Mouse (Mus musculus) heart, embryonic 10.5 days (tissue): ENCODE data around the gene Npnt. TPM values are rescaled to one million over a fixed set of nuclear protein-coding genes. Genes with fewer than 3 reads are reported as not detected.
A peak's percentile ranks its signal among the peaks of the same experiment; 100 is the strongest.

Experiments used
- DNase-seq: peaks from one replicate; pipeline ENCODE4 v3.0.0-alpha.2; 2017; ENCODE audit warnings: low spot score
- H3K27ac ChIP-seq: fragments of 300-500 bp; sonication (generic); 2 replicates; pipeline ENCODE4 v1.5.1; 2016; ENCODE audit warnings: mild to moderate bottlenecking
- H3K27me3 ChIP-seq: fragments of 300-500 bp; sonication (generic); 2 replicates; pipeline ENCODE4 v1.6.1; 2016; ENCODE audit warnings: mild to moderate bottlenecking; ENCODE audit not compliant: poor library complexity, insufficient read depth, severe bottlenecking
- H3K36me3 ChIP-seq: fragments of 300-500 bp; sonication (generic); 2 replicates; pipeline ENCODE4 v1.6.1; 2016; ENCODE audit warnings: mild to moderate bottlenecking, moderate library complexity
- H3K4me1 ChIP-seq: fragments of 300-500 bp; sonication (generic); 2 replicates; pipeline ENCODE4 v1.6.1; 2016; ENCODE audit warnings: mild to moderate bottlenecking
- H3K4me3 ChIP-seq: fragments of 300-500 bp; sonication (generic); 2 replicates; pipeline ENCODE4 v1.5.1; 2016; ENCODE audit warnings: mild to moderate bottlenecking, moderate library complexity
- H3K9me3 ChIP-seq: fragments of 300-500 bp; sonication (generic); 2 replicates; pipeline ENCODE4 v1.6.1; 2016; ENCODE audit warnings: mild to moderate bottlenecking, moderate library complexity
- WGBS: fragments of 180-500 bp; shearing (Covaris S2); methylation state at CpG from one replicate; pipeline ENCODE4 v1.1.7; 2016; 5-methylcytosine and 5-hydroxymethylcytosine counted together
- polyA plus RNA-seq: library from polyadenylated mRNA; unstranded; fragments of >200 nt; fragmentation: Nextera tagmentation; extraction: Ambion mirVana; gene quantifications from 2 replicates; pipeline ENCODE4 v1.2.1, GENCODE M21; 2016

The Npnt gene
- 23.9 and 26.3 TPM in 2 replicates for polyA plus RNA-seq

GRCm38 (mm10) chr3:132949791-132950528 is at the start of gene Npnt:
Npnt (minus strand) TSS chr3:132950291.
- H3K4me3 ChIP-seq: peak within 1 kb of the TSS; percentile 83
- peaks cover 32% of the 10 kb centered on the region for H3K4me1 ChIP-seq
- no peak for DNase-seq
- peak within 1 kb of the TSS; percentile 88 for H3K27ac ChIP-seq
- H3K9me3 ChIP-seq: no peaks in the 10 kb centered on the region
- H3K27me3 ChIP-seq: peaks cover 10% of the 10 kb centered on the region; the same call in 1 of the 2 replicates
- 2% methylated on average over 75 of the region's 82 CpGs for WGBS
- H3K36me3 ChIP-seq: peaks cover 4% of the 10 kb centered on the region; the same call in 1 of the 2 replicates

- Histone ChIP-seq H3K4me1 (no peaks in the 10 kb centered on the region), H3K27ac (no peak overlapping the region), H3K9me3 (no peaks in the 10 kb centered on the region), H3K36me3 (peaks cover 14% of the 10 kb centered on the region), H3K27me3 (no peaks in the 10 kb centered on the region), H3K4me3 (no peak overlapping the region)
- WGBS: 90% methylated on average over 9 of the region's 9 CpGs
- no peak for DNase-seq
Observed at GRCm38 (mm10) chr3:132996299-132996698, 46.2 kb upstream of the Npnt start.

GRCm38 (mm10) chr3:132995904-132996267 is 45.8 kb upstream of the Npnt start:
- H3K9me3 ChIP-seq: no peaks in the 10 kb centered on the region

GRCm38 (mm10) chr3:132995172-132995903 is 45.2 kb upstream of the Npnt start:
- WGBS: 70% methylated on average over 7 of the region's 7 CpGs

More at GRCm38 (mm10) chr3:132995904-132996267, 45.8 kb upstream of the Npnt start:
- H3K36me3 ChIP-seq: peaks cover 14% of the 10 kb centered on the region
- DNase-seq: no peak
- no peak overlapping the region for H3K4me3 ChIP-seq
- H3K27me3 ChIP-seq: no peaks in the 10 kb centered on the region
- WGBS: 83% methylated on average over 3 of the region's 3 CpGs
- no peak overlapping the region for H3K27ac ChIP-seq
- H3K4me1 ChIP-seq: no peaks in the 10 kb centered on the region

GRCm38 (mm10) chr3:132986188-132986587 is 36.1 kb upstream of the Npnt start:
- 83% methylated on average over 5 of the region's 5 CpGs for WGBS
- Histone ChIP-seq H3K9me3 (no peaks in the 10 kb centered on the region), H3K27me3 (no peaks in the 10 kb centered on the region), H3K27ac (no peak overlapping the region), H3K4me1 (peaks cover 8% of the 10 kb centered on the region; the same call in 1 of the 2 replicates), H3K36me3 (peaks cover 11% of the 10 kb centered on the region), H3K4me3 (no peak overlapping the region)
- no peak for DNase-seq

More at GRCm38 (mm10) chr3:132995172-132995903, 45.2 kb upstream of the Npnt start:
- H3K9me3 ChIP-seq: no peaks in the 10 kb centered on the region
- no peaks in the 10 kb centered on the region for H3K4me1 ChIP-seq
- H3K27ac ChIP-seq: no peak overlapping the region
- H3K36me3 ChIP-seq: peaks cover 14% of the 10 kb centered on the region
- H3K27me3 ChIP-seq: no peaks in the 10 kb centered on the region
- no peak for DNase-seq
- H3K4me3 ChIP-seq: no peak overlapping the region

- no peaks in the 10 kb centered on the region for H3K27me3 ChIP-seq
- DNase-seq: no peak
- H3K27ac ChIP-seq: no peak overlapping the region
- peaks cover 24% of the 10 kb centered on the region for H3K36me3 ChIP-seq
- peaks cover 8% of the 10 kb centered on the region; the same call in 1 of the 2 replicates for H3K4me1 ChIP-seq
- H3K9me3 ChIP-seq: no peaks in the 10 kb centered on the region
- 39% methylated on average over 4 of the region's 4 CpGs for WGBS
- no peak overlapping the region for H3K4me3 ChIP-seq
Observed at GRCm38 (mm10) chr3:132983845-132984485, 33.9 kb upstream of the Npnt start.

- Histone ChIP-seq H3K4me1 (peaks cover 8% of the 10 kb centered on the region; the same call in 1 of the 2 replicates), H3K9me3 (no peaks in the 10 kb centered on the region), H3K36me3 (peaks cover 24% of the 10 kb centered on the region), H3K27me3 (no peaks in the 10 kb centered on the region), H3K4me3 (no peak overlapping the region), H3K27ac (no peak overlapping the region)
- DNase-seq: no peak
- WGBS: 91% methylated on average over 2 of the region's 2 CpGs
Observed at GRCm38 (mm10) chr3:132981968-132982367, 31.9 kb upstream of the Npnt start.

- Histone ChIP-seq H3K27ac (no peak overlapping the region), H3K9me3 (no peaks in the 10 kb centered on the region), H3K4me1 (peaks cover 8% of the 10 kb centered on the region; the same call in 1 of the 2 replicates), H3K4me3 (no peak overlapping the region), H3K36me3 (peaks cover 24% of the 10 kb centered on the region), H3K27me3 (no peaks in the 10 kb centered on the region)
- 87% methylated on average over 12 of the region's 12 CpGs for WGBS
- no peak for DNase-seq
Observed at GRCm38 (mm10) chr3:132979781-132980461, 29.8 kb upstream of the Npnt start.

- H3K9me3 ChIP-seq: no peaks in the 10 kb centered on the region
- no peak overlapping the region for H3K27ac ChIP-seq
- no peaks in the 10 kb centered on the region for H3K36me3 ChIP-seq
- H3K4me1 ChIP-seq: no peaks in the 10 kb centered on the region
- 76% methylated on average over 5 of the region's 5 CpGs for WGBS
- no peak for DNase-seq
- no peaks in the 10 kb centered on the region for H3K27me3 ChIP-seq
- no peak overlapping the region for H3K4me3 ChIP-seq
Observed at GRCm38 (mm10) chr3:132966255-132966654, 16.2 kb upstream of the Npnt start.

- H3K4me1 ChIP-seq: no peaks in the 10 kb centered on the region
- no peak overlapping the region for H3K27ac ChIP-seq
- no peaks in the 10 kb centered on the region for H3K9me3 ChIP-seq
- WGBS: 60% methylated on average over 9 of the region's 9 CpGs
- H3K4me3 ChIP-seq: no peak overlapping the region
- H3K36me3 ChIP-seq: no peaks in the 10 kb centered on the region
- no peak for DNase-seq
- H3K27me3 ChIP-seq: no peaks in the 10 kb centered on the region
Observed at GRCm38 (mm10) chr3:132964715-132965507, 14.8 kb upstream of the Npnt start.

GRCm38 (mm10) chr3:132962631-132963361 is 12.7 kb upstream of the Npnt start:
- H3K27me3 ChIP-seq: no peaks in the 10 kb centered on the region
- DNase-seq: no peak
- H3K36me3 ChIP-seq: no peaks in the 10 kb centered on the region
- no peak overlapping the region for H3K27ac ChIP-seq
- no peaks in the 10 kb centered on the region for H3K9me3 ChIP-seq
- peaks cover 3% of the 10 kb centered on the region; the same call in 1 of the 2 replicates for H3K4me1 ChIP-seq
- 83% methylated on average over 7 of the region's 7 CpGs for WGBS
- no peak overlapping the region for H3K4me3 ChIP-seq
